Mouse (Mus musculus): ENCODE measurements at regions not wholly inside any gene's neighbourhood (a gene's known extent, or its start where the extent isn't known, plus 50 kb on each side); places are given as distances from the start of the nearest gene placed in this dataset.

DNA sequence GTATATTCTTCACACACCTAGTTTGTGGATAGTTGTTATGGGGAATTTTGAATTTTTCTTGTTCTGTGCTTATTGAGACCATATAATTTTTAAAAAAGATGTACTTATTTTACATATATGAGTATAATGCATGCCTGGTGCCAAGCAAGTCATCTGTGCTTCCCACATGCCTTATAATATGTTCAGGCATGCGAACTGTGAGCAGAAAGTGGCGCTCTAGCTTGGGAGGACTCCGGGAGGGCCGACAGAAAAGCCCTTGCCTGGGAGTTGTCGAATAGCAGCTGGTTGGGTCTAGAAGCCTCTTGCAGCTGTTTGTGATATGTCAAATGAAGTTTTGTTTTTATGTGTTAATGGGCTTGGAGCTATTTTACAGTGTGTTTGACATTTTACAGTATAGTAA is 323.8 kb downstream of the Slc4a3 start:
- no peaks in the 10 kb centered on the region for H3K27me3 ChIP-seq (ENCODE audit: control insufficient read depth, insufficient read depth, low read length, poor library complexity, severe bottlenecking)
- no peaks in the 10 kb centered on the region for H3K36me3 ChIP-seq (ENCODE audit: control insufficient read depth, insufficient read depth, low read length, poor library complexity, severe bottlenecking)
- DNase-seq (ENCODE audit: low read depth, low spot score): no peak

DNA sequence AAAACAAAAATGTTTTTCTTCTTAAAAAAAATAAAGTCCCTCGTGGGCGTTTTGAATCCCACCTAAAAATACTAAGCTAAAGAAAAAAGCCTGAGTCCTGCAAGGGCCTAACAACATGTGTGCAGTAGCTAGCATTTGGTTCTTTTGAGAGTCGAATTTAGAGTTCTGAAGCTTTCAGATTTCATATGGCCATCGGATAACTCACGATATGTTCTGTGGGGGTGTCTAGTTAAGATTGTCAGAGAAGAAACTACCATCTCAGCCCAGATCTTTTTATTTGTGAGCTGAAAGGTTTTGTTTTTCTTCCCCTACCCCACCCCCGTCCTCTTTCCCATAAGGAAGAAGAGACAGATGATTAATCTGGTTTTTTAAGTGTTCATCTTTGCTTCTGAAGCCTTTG is 327.8 kb downstream of the Slc4a3 start:
- Histone ChIP-seq H3K27me3 (ENCODE audit: control insufficient read depth, insufficient read depth, low read length, poor library complexity, severe bottlenecking) (no peaks in the 10 kb centered on the region), H3K36me3 (ENCODE audit: control insufficient read depth, insufficient read depth, low read length, poor library complexity, severe bottlenecking) (no peaks in the 10 kb centered on the region)
- no peak for DNase-seq (ENCODE audit: low read depth, low spot score)

DNA sequence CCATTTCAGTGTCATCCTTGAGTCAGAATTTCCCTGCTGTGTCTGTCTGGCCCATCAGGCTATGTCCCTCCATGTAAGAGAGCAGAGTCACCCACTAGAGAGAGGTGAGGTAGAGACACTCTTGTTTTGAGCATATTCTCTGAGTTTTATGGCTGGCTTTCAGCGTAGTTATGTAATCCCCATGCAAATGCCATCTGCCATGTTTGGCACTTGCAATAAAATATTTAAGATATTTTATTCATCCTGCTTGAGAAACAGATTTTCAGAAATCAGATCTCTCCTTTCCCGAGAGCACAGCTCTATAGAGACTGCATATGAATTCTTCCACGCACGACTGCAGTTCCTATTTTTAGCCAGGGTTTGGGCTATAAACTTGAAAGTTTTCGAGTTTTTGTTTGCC is 331.1 kb downstream of the Slc4a3 start:
- Histone ChIP-seq H3K27me3 (ENCODE audit: control insufficient read depth, insufficient read depth, low read length, poor library complexity, severe bottlenecking) (no peaks in the 10 kb centered on the region), H3K36me3 (ENCODE audit: control insufficient read depth, insufficient read depth, low read length, poor library complexity, severe bottlenecking) (no peaks in the 10 kb centered on the region)
- DNase-seq (ENCODE audit: low read depth, low spot score): no peak

DNA sequence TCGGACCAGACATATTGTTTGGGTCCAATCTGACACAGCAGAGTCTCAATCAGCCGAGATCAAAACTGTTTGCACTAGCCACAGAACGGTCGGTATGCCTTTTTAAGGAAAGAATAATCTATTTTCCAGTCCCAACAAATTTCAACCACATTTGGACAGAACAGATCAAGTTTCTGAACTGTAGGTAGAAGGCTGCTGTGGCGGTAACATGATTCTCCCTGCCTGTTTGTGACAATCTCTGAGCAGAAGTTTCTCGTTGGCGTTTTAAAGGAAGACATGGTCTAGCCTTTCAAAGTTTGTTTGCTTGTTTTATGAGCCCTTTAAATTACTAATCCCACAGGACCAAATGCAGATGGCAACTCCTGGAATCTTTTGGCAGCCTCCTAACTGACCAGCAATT is 339.6 kb downstream of the Slc4a3 start:
- Histone ChIP-seq H3K36me3 (ENCODE audit: control insufficient read depth, insufficient read depth, low read length, poor library complexity, severe bottlenecking) (no peaks in the 10 kb centered on the region), H3K27me3 (ENCODE audit: control insufficient read depth, insufficient read depth, low read length, poor library complexity, severe bottlenecking) (no peaks in the 10 kb centered on the region)
- no peak for DNase-seq (ENCODE audit: low read depth, low spot score)

- H3K27me3 ChIP-seq (ENCODE audit: control insufficient read depth, insufficient read depth, low read length, poor library complexity, severe bottlenecking): no peaks in the 10 kb centered on the region
- DNase-seq (ENCODE audit: low read depth, low spot score): no peak
- no peaks in the 10 kb centered on the region for H3K36me3 ChIP-seq (ENCODE audit: control insufficient read depth, insufficient read depth, low read length, poor library complexity, severe bottlenecking)
These were observed 342.6 kb downstream of the Slc4a3 start for GRCm38 (mm10) chr1:75888499-75889208.

DNA sequence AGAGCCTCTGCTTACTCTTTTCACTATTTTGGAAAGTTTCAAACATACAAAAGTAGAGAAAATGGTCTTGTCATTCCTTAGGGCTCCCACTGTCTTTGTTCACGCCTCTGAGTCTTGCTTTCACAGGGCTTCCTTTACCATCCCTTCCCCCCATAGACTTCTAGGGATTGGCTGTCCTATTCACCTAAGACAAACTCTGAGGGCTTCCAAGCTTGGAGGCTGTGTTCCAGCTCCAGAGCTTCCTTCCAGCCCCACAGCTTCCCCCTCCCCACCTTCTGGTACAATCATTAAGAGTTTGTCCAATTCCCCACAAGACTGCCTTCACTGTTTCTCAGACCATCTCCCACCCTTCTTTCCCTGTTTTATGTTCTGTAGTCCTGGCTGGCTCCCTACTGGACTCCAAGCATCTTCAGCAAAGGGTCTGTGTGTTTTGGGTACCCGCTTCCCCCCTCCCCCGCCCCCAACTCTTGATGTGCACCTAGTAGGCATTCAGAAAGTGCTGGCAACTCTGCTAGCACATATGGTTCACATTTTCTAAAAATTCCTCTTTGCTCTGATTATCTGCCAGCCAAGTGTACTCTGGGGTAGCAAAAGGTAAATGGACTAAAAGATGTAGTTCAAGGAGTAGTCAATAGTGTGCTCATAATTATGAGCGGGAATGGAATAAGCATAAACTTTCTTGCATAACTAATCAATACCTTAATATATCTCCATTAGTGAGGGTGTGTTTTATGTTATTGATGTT is 344.0 kb downstream of the Slc4a3 start:
- H3K36me3 ChIP-seq (ENCODE audit: control insufficient read depth, insufficient read depth, low read length, poor library complexity, severe bottlenecking): no peaks in the 10 kb centered on the region
- no peak for DNase-seq (ENCODE audit: low read depth, low spot score)
- H3K27me3 ChIP-seq (ENCODE audit: control insufficient read depth, insufficient read depth, low read length, poor library complexity, severe bottlenecking): no peaks in the 10 kb centered on the region

DNA sequence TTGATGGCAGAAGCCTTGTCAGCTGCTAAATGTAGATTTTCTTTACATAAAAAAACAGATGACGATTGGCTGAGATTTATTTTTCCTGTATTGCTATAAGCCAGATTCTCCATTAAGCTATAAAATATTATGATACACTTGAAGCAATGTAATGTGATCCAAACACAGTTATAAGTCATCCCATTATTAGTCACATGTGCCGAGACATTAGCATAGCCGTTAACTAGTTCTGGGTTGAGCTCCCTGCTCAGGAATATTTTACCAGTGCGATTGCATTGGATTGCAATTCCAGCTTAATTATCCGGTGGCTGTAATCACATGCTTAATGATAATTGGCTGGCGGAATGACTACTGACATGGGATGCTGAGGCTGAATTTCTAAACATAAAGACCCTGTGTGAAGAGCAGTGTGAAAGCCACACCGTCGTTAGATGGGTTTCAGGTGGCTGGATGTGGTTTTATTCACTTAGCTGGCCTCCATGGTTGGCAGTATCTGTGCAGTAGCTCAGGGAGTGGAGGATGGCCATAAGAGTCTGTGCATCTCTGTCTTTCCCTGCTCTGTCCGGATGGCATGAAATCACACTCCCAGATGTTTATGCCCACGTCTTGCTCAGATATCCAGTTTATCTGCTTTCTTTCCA is 344.7 kb downstream of the Slc4a3 start:
- no peaks in the 10 kb centered on the region for H3K27me3 ChIP-seq (ENCODE audit: control insufficient read depth, insufficient read depth, low read length, poor library complexity, severe bottlenecking)
- no peak for DNase-seq (ENCODE audit: low read depth, low spot score)
- no peaks in the 10 kb centered on the region for H3K36me3 ChIP-seq (ENCODE audit: control insufficient read depth, insufficient read depth, low read length, poor library complexity, severe bottlenecking)

- H3K36me3 ChIP-seq (ENCODE audit: control insufficient read depth, insufficient read depth, low read length, poor library complexity, severe bottlenecking): no peaks in the 10 kb centered on the region
- DNase-seq (ENCODE audit: low read depth, low spot score): no peak
- no peaks in the 10 kb centered on the region for H3K27me3 ChIP-seq (ENCODE audit: control insufficient read depth, insufficient read depth, low read length, poor library complexity, severe bottlenecking)
These were observed 349.5 kb downstream of the Slc4a3 start for GRCm38 (mm10) chr1:75895550-75895949.

- no peak for DNase-seq (ENCODE audit: low read depth, low spot score)
- Histone ChIP-seq H3K27me3 (ENCODE audit: control insufficient read depth, insufficient read depth, low read length, poor library complexity, severe bottlenecking) (no peaks in the 10 kb centered on the region), H3K36me3 (ENCODE audit: control insufficient read depth, insufficient read depth, low read length, poor library complexity, severe bottlenecking) (no peaks in the 10 kb centered on the region)
These were observed 355.1 kb downstream of the Slc4a3 start for GRCm38 (mm10) chr1:75901146-75901545.

DNA sequence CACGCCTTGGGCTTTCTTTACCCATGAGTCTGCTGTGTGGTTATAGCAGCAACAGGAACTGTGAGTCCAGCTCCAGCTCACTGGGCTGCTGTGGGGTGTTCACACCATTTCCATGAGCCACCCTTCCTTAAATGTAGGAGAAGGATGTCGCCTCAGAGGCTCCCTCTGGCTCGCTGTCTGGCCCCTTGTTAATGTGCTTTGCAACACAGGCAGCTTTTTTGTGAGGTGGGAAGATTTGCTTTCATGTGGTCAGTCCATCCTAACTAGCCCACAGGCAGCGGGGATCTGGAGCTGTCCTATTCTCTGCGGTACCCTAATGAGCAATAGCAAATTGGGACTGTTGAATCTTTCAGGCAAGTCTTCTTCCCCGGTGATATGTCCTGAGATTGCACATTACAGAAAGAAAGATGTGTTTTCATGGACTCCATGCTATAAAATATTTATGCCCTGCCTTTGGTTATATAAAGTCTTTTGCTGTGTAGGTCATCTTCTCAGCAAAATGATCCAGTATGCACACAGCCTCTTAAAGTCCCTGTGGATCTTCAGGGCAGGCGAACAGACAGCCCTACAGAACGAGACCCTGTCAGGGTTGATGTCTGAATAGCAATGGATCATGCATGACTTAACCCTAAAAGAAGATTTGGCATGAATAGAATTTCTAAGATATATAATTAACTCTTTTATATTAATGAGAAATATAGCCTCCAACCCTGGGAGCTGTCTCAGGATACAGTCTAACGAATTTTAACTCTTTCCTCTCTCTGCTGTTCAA is 359.8 kb downstream of the Slc4a3 start:
- H3K27me3 ChIP-seq (ENCODE audit: control insufficient read depth, insufficient read depth, low read length, poor library complexity, severe bottlenecking): no peaks in the 10 kb centered on the region
- no peak for DNase-seq (ENCODE audit: low read depth, low spot score)
- no peaks in the 10 kb centered on the region for H3K36me3 ChIP-seq (ENCODE audit: control insufficient read depth, insufficient read depth, low read length, poor library complexity, severe bottlenecking)

- DNase-seq (ENCODE audit: low read depth, low spot score): no peak
- Histone ChIP-seq H3K27me3 (ENCODE audit: control insufficient read depth, insufficient read depth, low read length, poor library complexity, severe bottlenecking) (no peaks in the 10 kb centered on the region), H3K36me3 (ENCODE audit: control insufficient read depth, insufficient read depth, low read length, poor library complexity, severe bottlenecking) (no peaks in the 10 kb centered on the region)
These were observed 369.2 kb downstream of the Slc4a3 start for GRCm38 (mm10) chr1:75915311-75915710.

GRCm38 (mm10) chr1:75916181-75916580 is 370.1 kb downstream of the Slc4a3 start:
- no peak for DNase-seq (ENCODE audit: low read depth, low spot score)

GRCm38 (mm10) chr1:75919134-75919533 is 373.1 kb downstream of the Slc4a3 start:
- H3K36me3 ChIP-seq (ENCODE audit: control insufficient read depth, insufficient read depth, low read length, poor library complexity, severe bottlenecking): no peaks in the 10 kb centered on the region
- no peak for DNase-seq (ENCODE audit: low read depth, low spot score)
- no peaks in the 10 kb centered on the region for H3K27me3 ChIP-seq (ENCODE audit: control insufficient read depth, insufficient read depth, low read length, poor library complexity, severe bottlenecking)

More at GRCm38 (mm10) chr1:75916181-75916580, 370.1 kb downstream of the Slc4a3 start:
- no peaks in the 10 kb centered on the region for H3K27me3 ChIP-seq (ENCODE audit: control insufficient read depth, insufficient read depth, low read length, poor library complexity, severe bottlenecking)
- H3K36me3 ChIP-seq (ENCODE audit: control insufficient read depth, insufficient read depth, low read length, poor library complexity, severe bottlenecking): no peaks in the 10 kb centered on the region

DNA sequence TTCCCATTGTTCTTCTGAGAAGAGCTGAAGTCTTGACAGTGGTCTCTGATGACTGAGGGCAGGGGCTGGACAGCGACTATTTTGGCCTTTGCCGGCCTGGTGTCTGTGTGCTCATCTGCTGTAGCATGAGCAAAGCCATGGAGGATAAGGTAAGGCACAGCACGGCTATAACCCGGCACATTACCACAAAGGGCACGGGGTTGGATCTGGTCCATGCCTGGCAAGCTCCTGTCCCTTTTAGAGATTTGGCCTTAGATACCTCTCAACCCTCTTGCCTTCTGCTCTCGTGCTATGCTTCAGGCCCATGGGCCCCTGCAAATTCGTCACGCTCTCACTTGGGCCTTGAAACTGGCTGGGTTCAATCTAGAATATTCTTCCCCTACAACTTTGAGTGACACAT is 379.0 kb downstream of the Slc4a3 start:
- no peak for DNase-seq (ENCODE audit: low read depth, low spot score)
- Histone ChIP-seq H3K27me3 (ENCODE audit: control insufficient read depth, insufficient read depth, low read length, poor library complexity, severe bottlenecking) (no peaks in the 10 kb centered on the region), H3K36me3 (ENCODE audit: control insufficient read depth, insufficient read depth, low read length, poor library complexity, severe bottlenecking) (no peaks in the 10 kb centered on the region)

DNA sequence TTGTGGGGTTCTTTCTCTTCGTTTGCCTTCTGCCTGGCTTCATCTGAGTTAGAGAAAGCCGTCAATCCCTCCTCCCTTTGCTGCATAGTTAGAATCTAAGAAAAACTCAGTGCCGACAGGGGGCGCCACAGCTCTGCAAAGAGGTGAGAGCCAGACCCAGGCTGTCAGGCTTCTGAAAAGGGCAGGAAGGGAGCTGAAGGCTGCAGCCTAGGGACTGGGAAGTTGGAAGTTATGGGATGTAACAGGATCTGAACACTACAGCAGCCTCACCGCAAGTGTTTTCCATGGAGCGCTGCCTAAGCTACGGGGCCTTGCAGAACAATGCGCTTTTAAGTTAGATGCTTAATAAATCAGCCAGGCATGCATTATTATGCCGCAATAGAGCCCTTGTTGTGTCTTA is 379.7 kb downstream of the Slc4a3 start:
- no peaks in the 10 kb centered on the region for H3K36me3 ChIP-seq (ENCODE audit: control insufficient read depth, insufficient read depth, low read length, poor library complexity, severe bottlenecking)
- no peaks in the 10 kb centered on the region for H3K27me3 ChIP-seq (ENCODE audit: control insufficient read depth, insufficient read depth, low read length, poor library complexity, severe bottlenecking)
- DNase-seq (ENCODE audit: low read depth, low spot score): no peak

Measured in splenic B cell, adult 2 months (primary cell).